Mouse (Mus musculus) liver, embryonic 12.5 days (tissue): ENCODE measurements at regions not wholly inside any gene's neighbourhood (a gene's known extent, or its start where the extent isn't known, plus 50 kb on each side); places are given as distances from the start of the nearest gene placed in this dataset.

Experiments used
- ATAC-seq: fragments of 200-750 bp; cut with Nextera tagmentation; 2 replicates; pipeline ENCODE4 v1.8.0; 2017; ENCODE audit warnings: moderate number of reproducible peaks, mild to moderate bottlenecking, moderate library complexity
- H3K27ac ChIP-seq: fragments of 300-500 bp; sonication (generic); 2 replicates; pipeline ENCODE4 v1.5.1; 2016; ENCODE audit warnings: mild to moderate bottlenecking
- H3K27me3 ChIP-seq: fragments of 300-500 bp; sonication (generic); replicated peaks from 2 replicates; pipeline ENCODE4 v1.6.1; 2016; ENCODE audit warnings: mild to moderate bottlenecking, moderate library complexity
- H3K36me3 ChIP-seq: fragments of 300-500 bp; sonication (generic); 2 replicates; pipeline ENCODE4 v1.6.1; 2016; ENCODE audit warnings: mild to moderate bottlenecking, moderate library complexity
- H3K4me1 ChIP-seq: fragments of 300-500 bp; sonication (generic); 2 replicates; pipeline ENCODE4 v1.6.1; 2016
- H3K4me2 ChIP-seq: fragments of 300-500 bp; sonication (generic); 2 replicates; pipeline ENCODE4 v1.6.1; 2016; ENCODE audit warnings: mild to moderate bottlenecking, moderate library complexity
- H3K4me3 ChIP-seq: fragments of 300-500 bp; sonication (generic); 2 replicates; pipeline ENCODE4 v1.5.1; 2016; ENCODE audit warnings: mild to moderate bottlenecking, moderate library complexity
- H3K9ac ChIP-seq: fragments of 300-500 bp; sonication (generic); 2 replicates; pipeline ENCODE4 v1.6.1; 2016; ENCODE audit warnings: mild to moderate bottlenecking, moderate library complexity
- H3K9me3 ChIP-seq: fragments of 300-500 bp; sonication (generic); replicated peaks from 2 replicates; pipeline ENCODE4 v1.6.1; 2016; ENCODE audit warnings: mild to moderate bottlenecking, moderate library complexity
- WGBS: fragments of 180-500 bp; shearing (Covaris S2); methylation state at CpG from one replicate; pipeline ENCODE4 v1.1.7; 2016; ENCODE audit not compliant: insufficient replicate concordance; 5-methylcytosine and 5-hydroxymethylcytosine counted together

- Histone ChIP-seq H3K9ac (no peak overlapping the region), H3K4me1 (no peaks in the 10 kb centered on the region), H3K4me2 (no peak overlapping the region), H3K9me3 (no peaks in the 10 kb centered on the region), H3K27ac (no peak overlapping the region), H3K27me3 (no peaks in the 10 kb centered on the region), H3K4me3 (no peak overlapping the region), H3K36me3 (no peaks in the 10 kb centered on the region)
- ATAC-seq = no peak
- whole genome bisulfite sequencing = 53% methylated on average over 9 of the region's 9 CpGs
Observed at GRCm38 (mm10) chr9:60972201-60972910, 178.0 kb downstream of the Uaca start.

GRCm38 (mm10) chr9:60974546-60974945 lies 180.2 kb downstream of the Uaca start:
- no peak overlapping the region for H3K4me3 ChIP-seq
- 63% methylated on average over 1 of the region's 1 CpGs for WGBS
- no peak overlapping the region for H3K9ac ChIP-seq
- H3K36me3 ChIP-seq = no peaks in the 10 kb centered on the region
- no peak overlapping the region for H3K4me2 ChIP-seq
- no peak for ATAC-seq
- H3K9me3 ChIP-seq = no peaks in the 10 kb centered on the region
- H3K27ac ChIP-seq = no peak overlapping the region
- H3K27me3 ChIP-seq = no peaks in the 10 kb centered on the region
- H3K4me1 ChIP-seq = no peaks in the 10 kb centered on the region

- no peaks in the 10 kb centered on the region for H3K4me1 ChIP-seq
- no peak overlapping the region for H3K4me3 ChIP-seq
- H3K4me2 ChIP-seq = no peak overlapping the region
- 67% methylated on average over 13 of the region's 13 CpGs for whole genome bisulfite sequencing
- no peaks in the 10 kb centered on the region for H3K9me3 ChIP-seq
- no peaks in the 10 kb centered on the region for H3K36me3 ChIP-seq
- no peak for ATAC-seq
- no peak overlapping the region for H3K9ac ChIP-seq
- H3K27me3 ChIP-seq = peaks cover 6% of the 10 kb centered on the region; the same call in 1 of the 2 replicates
- H3K27ac ChIP-seq = no peak overlapping the region
Observed at GRCm38 (mm10) chr9:60982383-60983085, 188.2 kb downstream of the Uaca start.

GRCm38 (mm10) chr9:60983246-60983645 lies 188.9 kb downstream of the Uaca start:
- no peak for ATAC-seq
- peaks cover 6% of the 10 kb centered on the region; the same call in 1 of the 2 replicates for H3K27me3 ChIP-seq
- H3K4me3 ChIP-seq = no peak overlapping the region
- no peaks in the 10 kb centered on the region for H3K4me1 ChIP-seq
- WGBS = 56% methylated on average over 5 of the region's 5 CpGs
- no peak overlapping the region for H3K4me2 ChIP-seq
- H3K36me3 ChIP-seq = no peaks in the 10 kb centered on the region
- H3K9ac ChIP-seq = no peak overlapping the region
- H3K27ac ChIP-seq = no peak overlapping the region
- H3K9me3 ChIP-seq = no peaks in the 10 kb centered on the region

- Histone ChIP-seq H3K4me2 (no peak overlapping the region), H3K9ac (no peak overlapping the region), H3K27ac (no peak overlapping the region), H3K4me3 (no peak overlapping the region), H3K36me3 (no peaks in the 10 kb centered on the region), H3K9me3 (no peaks in the 10 kb centered on the region), H3K27me3 (no peaks in the 10 kb centered on the region; the same call in 1 of the 2 replicates), H3K4me1 (no peaks in the 10 kb centered on the region)
- no peak for ATAC-seq
- WGBS = 49% methylated on average over 4 of the region's 4 CpGs
Observed at GRCm38 (mm10) chr9:60988113-60988512, 193.8 kb downstream of the Uaca start.

GRCm38 (mm10) chr9:60989670-60990391 lies 195.5 kb downstream of the Uaca start:
- Histone ChIP-seq H3K9ac (no peak overlapping the region), H3K4me2 (no peak overlapping the region), H3K27me3 (no peaks in the 10 kb centered on the region; the same call in 1 of the 2 replicates), H3K4me1 (peaks cover 2% of the 10 kb centered on the region; the same call in 1 of the 2 replicates), H3K36me3 (no peaks in the 10 kb centered on the region), H3K9me3 (no peaks in the 10 kb centered on the region), H3K4me3 (no peak overlapping the region), H3K27ac (no peak overlapping the region)
- no peak for ATAC-seq
- WGBS = 58% methylated on average over 13 of the region's 13 CpGs

- Histone ChIP-seq H3K4me3 (no peak overlapping the region), H3K4me1 (peaks cover 2% of the 10 kb centered on the region; the same call in 1 of the 2 replicates), H3K9me3 (no peaks in the 10 kb centered on the region), H3K27me3 (no peaks in the 10 kb centered on the region; the same call in 1 of the 2 replicates), H3K9ac (no peak overlapping the region), H3K36me3 (no peaks in the 10 kb centered on the region), H3K4me2 (no peak overlapping the region), H3K27ac (no peak overlapping the region)
- no peak for ATAC-seq
- 32% methylated on average over 5 of the region's 5 CpGs for WGBS
Observed at GRCm38 (mm10) chr9:60991509-60991908, 197.2 kb downstream of the Uaca start.

GRCm38 (mm10) chr9:60993661-60994060 lies 199.3 kb downstream of the Uaca start:
- Histone ChIP-seq H3K9me3 (no peaks in the 10 kb centered on the region), H3K9ac (no peak overlapping the region), H3K36me3 (no peaks in the 10 kb centered on the region), H3K27me3 (no peaks in the 10 kb centered on the region; the same call in 1 of the 2 replicates), H3K27ac (no peak overlapping the region), H3K4me2 (no peak overlapping the region), H3K4me1 (peaks cover 2% of the 10 kb centered on the region; the same call in 1 of the 2 replicates), H3K4me3 (no peak overlapping the region)
- WGBS = 70% methylated on average over 8 of the region's 8 CpGs
- no peak for ATAC-seq

- H3K4me3 ChIP-seq = no peak overlapping the region
- H3K9ac ChIP-seq = no peak overlapping the region
- no peak overlapping the region for H3K4me2 ChIP-seq
- 41% methylated on average over 6 of the region's 6 CpGs for WGBS
- H3K36me3 ChIP-seq = no peaks in the 10 kb centered on the region
- peaks cover 2% of the 10 kb centered on the region; the same call in 1 of the 2 replicates for H3K4me1 ChIP-seq
- no peak for ATAC-seq
- H3K27me3 ChIP-seq = peaks cover 2% of the 10 kb centered on the region; the same call in 1 of the 2 replicates
- no peaks in the 10 kb centered on the region for H3K9me3 ChIP-seq
- no peak overlapping the region for H3K27ac ChIP-seq
Observed at GRCm38 (mm10) chr9:60995096-60995495, 200.8 kb downstream of the Uaca start.

- peaks cover 10% of the 10 kb centered on the region for H3K27me3 ChIP-seq
- no peak overlapping the region for H3K27ac ChIP-seq
- no peaks in the 10 kb centered on the region for H3K36me3 ChIP-seq
- no peak for ATAC-seq
- H3K9me3 ChIP-seq = no peaks in the 10 kb centered on the region
- no peak overlapping the region for H3K9ac ChIP-seq
- 31% methylated on average over 3 of the region's 3 CpGs for WGBS
- no peak overlapping the region for H3K4me3 ChIP-seq
- H3K4me2 ChIP-seq = no peak overlapping the region
- peaks cover 2% of the 10 kb centered on the region; the same call in 1 of the 2 replicates for H3K4me1 ChIP-seq
Observed at GRCm38 (mm10) chr9:60998086-60998785, 203.9 kb downstream of the Uaca start.

- H3K9ac ChIP-seq = no peak overlapping the region
- no peaks in the 10 kb centered on the region for H3K9me3 ChIP-seq
- peaks cover 13% of the 10 kb centered on the region for H3K27me3 ChIP-seq
- no peaks in the 10 kb centered on the region for H3K36me3 ChIP-seq
- H3K4me2 ChIP-seq = no peak overlapping the region
- peaks cover 2% of the 10 kb centered on the region; the same call in 1 of the 2 replicates for H3K4me1 ChIP-seq
- H3K27ac ChIP-seq = no peak overlapping the region
- ATAC-seq = no peak; the same call in 1 of the 2 replicates
- H3K4me3 ChIP-seq = no peak overlapping the region
- 4% methylated on average over 6 of the region's 6 CpGs for WGBS
Observed at GRCm38 (mm10) chr9:60999001-60999529, 204.7 kb downstream of the Uaca start.
